Mouse (Mus musculus) kidney, embryonic 15.5 days (tissue): Measurements from ENCODE around the gene Atrnl1. TPM values are rescaled to one million over a fixed set of nuclear protein-coding genes. Genes with fewer than 3 reads are reported as not detected.

ENCODE experiments used
- ATAC-seq: fragments of 200-750 bp; cut with Nextera tagmentation; replicated peaks from 2 replicates; pipeline ENCODE4 v1.8.0; 2017; ENCODE audit warnings: moderate TSS enrichment; ENCODE audit not compliant: low FRiP score
- H3K27ac ChIP-seq: fragments of 300-500 bp; sonication (generic); 2 replicates; pipeline ENCODE4 v1.5.1; 2015; ENCODE audit warnings: mild to moderate bottlenecking, inconsistent platforms
- H3K27me3 ChIP-seq: fragments of 300-500 bp; sonication (generic); 2 replicates; pipeline ENCODE4 v1.6.1; 2015; ENCODE audit warnings: inconsistent platforms
- H3K36me3 ChIP-seq: fragments of 300-500 bp; sonication (generic); 2 replicates; pipeline ENCODE4 v1.6.1; 2015; ENCODE audit warnings: inconsistent platforms
- H3K4me1 ChIP-seq: fragments of 300-500 bp; sonication (generic); 2 replicates; pipeline ENCODE4 v1.6.1; 2015; ENCODE audit warnings: inconsistent platforms
- H3K4me2 ChIP-seq: fragments of 300-500 bp; sonication (generic); 2 replicates; pipeline ENCODE4 v1.6.1; 2015; ENCODE audit warnings: moderate library complexity, mild to moderate bottlenecking, inconsistent platforms
- H3K4me3 ChIP-seq: fragments of 300-500 bp; sonication (generic); replicated peaks from 2 replicates; pipeline ENCODE4 v1.5.1; 2015; ENCODE audit warnings: mild to moderate bottlenecking, inconsistent platforms
- H3K9ac ChIP-seq: fragments of 300-500 bp; sonication (generic); 2 replicates; pipeline ENCODE4 v1.6.1; 2015; ENCODE audit warnings: mild to moderate bottlenecking, inconsistent platforms
- H3K9me3 ChIP-seq: fragments of 300-500 bp; sonication (generic); replicated peaks from 2 replicates; pipeline ENCODE4 v1.6.1; 2016; ENCODE audit warnings: inconsistent platforms
- WGBS: fragments of 180-500 bp; shearing (Covaris S2); methylation state at CpG from one replicate; pipeline ENCODE4 v1.1.7; 2015; ENCODE audit warnings: mixed read lengths; 5-methylcytosine and 5-hydroxymethylcytosine counted together
- polyA plus RNA-seq: library from polyadenylated mRNA; unstranded; fragments of >200 nt; fragmentation: Nextera tagmentation; extraction: Ambion mirVana; gene quantifications from 2 replicates; pipeline ENCODE4 v1.2.1, GENCODE M21; 2015

The Atrnl1 gene
- polyA plus RNA-seq, 1 experiment from 2014 or later: 9.2 TPM

- no peak for ATAC-seq
- 76% methylated on average over 8 of the region's 8 CpGs for WGBS
- H3K4me2 ChIP-seq: no peak overlapping the region
- no peak overlapping the region for H3K4me3 ChIP-seq
- no peak overlapping the region for H3K27ac ChIP-seq
- H3K9ac ChIP-seq: no peak overlapping the region
- H3K9me3 ChIP-seq: no peaks in the 10 kb centered on the region
- H3K27me3 ChIP-seq: no peaks in the 10 kb centered on the region
- no peaks in the 10 kb centered on the region for H3K4me1 ChIP-seq
- no peaks in the 10 kb centered on the region for H3K36me3 ChIP-seq
Measured at GRCm38 (mm10) chr19:57941529-57941928, 330.7 kb downstream of the Atrnl1 start.

DNA sequence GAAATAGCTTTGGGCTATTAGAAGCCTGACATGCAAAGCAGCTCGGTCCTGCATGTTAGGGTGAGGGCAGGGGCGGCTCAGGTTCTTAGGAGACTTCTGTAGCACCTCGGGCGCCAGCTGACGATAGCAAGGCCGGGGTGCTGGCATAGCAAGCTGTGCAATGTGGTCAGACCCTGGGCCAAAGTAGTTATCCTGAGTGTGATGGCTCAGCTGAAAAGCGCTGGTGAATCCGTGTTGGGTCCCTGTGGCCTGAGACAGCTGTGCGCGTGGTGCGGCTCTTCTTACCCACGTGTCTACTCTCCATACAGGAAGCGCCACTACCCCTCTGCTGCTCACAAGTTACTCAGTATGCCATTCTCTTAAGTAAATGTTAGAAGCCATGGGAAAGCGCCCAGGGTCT lies 331.4 kb downstream of the Atrnl1 start:
- no peak overlapping the region for H3K4me2 ChIP-seq
- no peak overlapping the region for H3K27ac ChIP-seq
- H3K4me1 ChIP-seq: no peaks in the 10 kb centered on the region
- no peak for ATAC-seq
- 94% methylated on average over 14 of the region's 14 CpGs for WGBS
- H3K36me3 ChIP-seq: peaks cover 1% of the 10 kb centered on the region; the same call in 1 of the 2 replicates
- H3K4me3 ChIP-seq: no peak overlapping the region
- H3K27me3 ChIP-seq: no peaks in the 10 kb centered on the region
- H3K9ac ChIP-seq: no peak overlapping the region
- H3K9me3 ChIP-seq: no peaks in the 10 kb centered on the region

DNA sequence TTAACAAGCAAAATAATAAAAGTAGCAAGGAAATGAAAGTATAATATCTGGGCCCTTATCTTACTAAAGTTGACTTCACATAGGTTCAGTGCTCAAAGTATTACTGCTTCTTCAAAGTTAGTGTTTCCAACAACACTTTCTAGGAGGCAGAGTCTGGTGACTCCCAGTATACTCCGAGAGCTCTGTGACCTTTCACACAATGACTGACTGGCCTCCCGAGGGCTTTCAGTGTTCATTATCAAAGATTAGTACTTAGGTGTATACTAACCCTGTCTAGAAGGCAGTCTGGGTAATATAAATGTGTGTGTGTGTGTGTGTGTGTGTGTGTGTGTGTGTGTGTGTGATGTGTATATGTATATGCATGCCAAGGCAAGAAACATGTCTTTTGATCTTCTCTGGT lies 332.5 kb downstream of the Atrnl1 start:
- 55% methylated on average over 2 of the region's 2 CpGs for WGBS
- no peaks in the 10 kb centered on the region for H3K4me1 ChIP-seq
- no peak overlapping the region for H3K9ac ChIP-seq
- peaks cover 6% of the 10 kb centered on the region; the same call in 1 of the 2 replicates for H3K36me3 ChIP-seq
- H3K27me3 ChIP-seq: no peaks in the 10 kb centered on the region
- no peak overlapping the region for H3K27ac ChIP-seq
- no peak overlapping the region for H3K4me3 ChIP-seq
- no peaks in the 10 kb centered on the region for H3K9me3 ChIP-seq
- no peak for ATAC-seq
- H3K4me2 ChIP-seq: no peak overlapping the region

DNA sequence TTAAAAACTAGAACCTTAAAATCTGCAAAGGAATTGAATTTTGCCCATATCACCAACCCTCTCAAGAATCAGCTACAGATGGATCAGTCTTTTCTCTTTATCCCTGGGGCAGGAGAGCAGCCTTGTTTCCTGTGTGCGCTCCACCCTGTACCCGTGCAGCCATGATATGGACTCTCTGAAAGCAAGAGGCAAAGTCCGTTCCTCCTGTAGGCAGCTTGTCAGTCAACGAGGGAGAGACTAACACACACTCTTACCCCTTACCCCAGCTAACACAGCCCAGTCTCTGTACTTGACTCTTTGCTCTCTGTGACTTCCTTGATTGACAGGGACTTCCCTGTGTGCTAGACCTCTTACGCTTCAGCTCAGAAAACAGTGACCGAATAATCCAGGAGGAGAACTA lies 333.8 kb downstream of the Atrnl1 start:
- H3K9me3 ChIP-seq: no peaks in the 10 kb centered on the region
- no peak overlapping the region for H3K4me3 ChIP-seq
- no peak overlapping the region for H3K27ac ChIP-seq
- no peaks in the 10 kb centered on the region for H3K4me1 ChIP-seq
- no peak overlapping the region for H3K4me2 ChIP-seq
- WGBS: 88% methylated on average over 6 of the region's 6 CpGs
- no peak for ATAC-seq
- no peaks in the 10 kb centered on the region for H3K27me3 ChIP-seq
- peaks cover 6% of the 10 kb centered on the region; the same call in 1 of the 2 replicates for H3K36me3 ChIP-seq
- H3K9ac ChIP-seq: no peak overlapping the region

- Histone ChIP-seq H3K4me2 (no peak overlapping the region), H3K36me3 (peaks cover 6% of the 10 kb centered on the region; the same call in 1 of the 2 replicates), H3K9ac (no peak overlapping the region), H3K27ac (no peak overlapping the region), H3K4me3 (no peak overlapping the region), H3K4me1 (no peaks in the 10 kb centered on the region), H3K27me3 (no peaks in the 10 kb centered on the region), H3K9me3 (no peaks in the 10 kb centered on the region)
- ATAC-seq: no peak
- 88% methylated on average over 4 of the region's 4 CpGs for WGBS
Measured at GRCm38 (mm10) chr19:57945626-57946250, 334.9 kb downstream of the Atrnl1 start.

DNA sequence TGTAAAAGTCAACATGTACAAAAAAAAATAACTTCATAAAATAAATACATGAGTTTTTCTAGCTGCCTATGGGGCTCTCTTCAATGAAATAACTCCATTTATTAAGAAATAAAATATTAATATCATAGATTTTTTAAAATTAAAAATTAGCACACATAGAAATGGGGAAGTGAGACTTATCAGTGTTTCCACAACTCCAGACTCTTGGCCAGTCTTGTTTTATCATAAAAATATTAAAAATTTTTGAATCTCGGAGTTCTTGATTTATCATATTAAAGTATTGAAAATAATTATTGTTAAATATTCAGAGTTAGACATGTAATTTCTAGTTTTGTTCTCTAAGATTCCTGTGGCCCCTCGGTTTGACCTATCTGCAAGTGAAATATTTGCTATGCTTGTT lies 337.7 kb downstream of the Atrnl1 start:
- H3K9ac ChIP-seq: no peak overlapping the region
- peaks cover 6% of the 10 kb centered on the region; the same call in 1 of the 2 replicates for H3K36me3 ChIP-seq
- no peak overlapping the region for H3K4me2 ChIP-seq
- H3K27me3 ChIP-seq: no peaks in the 10 kb centered on the region
- WGBS: 97% methylated on average over 2 of the region's 2 CpGs
- no peaks in the 10 kb centered on the region for H3K4me1 ChIP-seq
- H3K27ac ChIP-seq: no peak overlapping the region
- ATAC-seq: no peak
- H3K4me3 ChIP-seq: no peak overlapping the region
- no peaks in the 10 kb centered on the region for H3K9me3 ChIP-seq

- H3K4me1 ChIP-seq: no peaks in the 10 kb centered on the region
- WGBS: 73% methylated on average over 13 of the region's 13 CpGs
- no peak overlapping the region for H3K4me3 ChIP-seq
Measured at GRCm38 (mm10) chr19:57949260-57949917, 338.6 kb downstream of the Atrnl1 start.

DNA sequence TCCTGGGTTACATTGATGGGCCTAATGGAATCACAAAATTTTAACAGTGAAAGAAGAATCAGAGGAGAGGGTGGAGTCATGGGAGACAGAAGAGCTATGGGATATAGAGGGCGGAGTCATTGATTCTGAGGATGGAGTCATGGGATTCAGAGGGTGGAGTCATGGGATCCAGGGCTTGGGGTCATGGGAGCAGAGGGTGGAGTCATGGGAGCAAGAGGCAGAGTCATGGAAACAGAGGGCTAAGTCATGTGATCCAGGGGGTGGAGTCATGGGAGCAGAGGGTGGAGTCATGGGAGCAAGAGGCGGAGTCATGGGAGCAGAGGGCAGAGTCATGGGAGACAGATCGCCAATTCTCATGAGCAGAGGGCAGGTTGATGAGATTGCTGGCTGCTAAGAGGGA lies 343.3 kb downstream of the Atrnl1 start:
- H3K4me1 ChIP-seq: no peaks in the 10 kb centered on the region
- H3K27ac ChIP-seq: no peak overlapping the region
- no peak overlapping the region for H3K9ac ChIP-seq
- H3K27me3 ChIP-seq: no peaks in the 10 kb centered on the region
- no peaks in the 10 kb centered on the region for H3K9me3 ChIP-seq
- no peak for ATAC-seq
- H3K4me3 ChIP-seq: no peak overlapping the region
- H3K36me3 ChIP-seq: no peaks in the 10 kb centered on the region
- WGBS: 98% methylated on average over 3 of the region's 3 CpGs
- H3K4me2 ChIP-seq: no peak overlapping the region

More at GRCm38 (mm10) chr19:57949260-57949917, 338.6 kb downstream of the Atrnl1 start:
- no peaks in the 10 kb centered on the region for H3K27me3 ChIP-seq
- H3K9me3 ChIP-seq: no peaks in the 10 kb centered on the region
- H3K36me3 ChIP-seq: peaks cover 6% of the 10 kb centered on the region; the same call in 1 of the 2 replicates
- no peak overlapping the region for H3K27ac ChIP-seq
- no peak overlapping the region for H3K4me2 ChIP-seq
- ATAC-seq: no peak
- H3K9ac ChIP-seq: no peak overlapping the region

GRCm38 (mm10) chr19:57956459-57956858 lies 345.6 kb downstream of the Atrnl1 start:
- Histone ChIP-seq H3K9me3 (no peaks in the 10 kb centered on the region), H3K36me3 (no peaks in the 10 kb centered on the region), H3K4me2 (no peak overlapping the region), H3K9ac (no peak overlapping the region), H3K27me3 (no peaks in the 10 kb centered on the region), H3K27ac (no peak overlapping the region), H3K4me1 (no peaks in the 10 kb centered on the region), H3K4me3 (no peak overlapping the region)
- ATAC-seq: no peak
- WGBS: 87% methylated on average over 3 of the region's 3 CpGs

DNA sequence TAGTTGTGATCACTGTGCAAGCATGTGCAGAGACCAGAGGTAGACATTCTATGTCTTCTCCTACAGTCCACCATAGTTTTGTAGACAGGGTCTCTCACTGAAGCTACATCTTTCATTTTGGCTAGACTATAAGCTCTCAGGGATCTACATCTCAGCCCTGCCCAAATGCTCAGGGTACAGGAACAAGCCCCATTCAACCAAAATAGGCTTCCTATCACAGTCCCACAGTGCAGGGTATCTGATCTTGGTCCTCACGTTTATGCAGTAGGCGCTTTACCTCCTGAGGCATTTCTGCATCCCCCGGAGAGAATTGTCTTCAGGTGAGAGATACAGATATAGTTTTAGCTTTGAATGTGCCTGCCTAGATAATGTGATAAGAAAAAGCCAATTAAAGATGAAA lies 346.5 kb downstream of the Atrnl1 start:
- no peak for ATAC-seq
- H3K27ac ChIP-seq: no peak overlapping the region
- H3K27me3 ChIP-seq: no peaks in the 10 kb centered on the region
- no peaks in the 10 kb centered on the region for H3K4me1 ChIP-seq
- 92% methylated on average over 3 of the region's 3 CpGs for WGBS
- no peak overlapping the region for H3K9ac ChIP-seq
- H3K4me3 ChIP-seq: no peak overlapping the region
- no peaks in the 10 kb centered on the region for H3K9me3 ChIP-seq
- no peaks in the 10 kb centered on the region for H3K36me3 ChIP-seq
- H3K4me2 ChIP-seq: no peak overlapping the region

GRCm38 (mm10) chr19:57958154-57958553 lies 347.3 kb downstream of the Atrnl1 start:
- Histone ChIP-seq H3K9ac (no peak overlapping the region), H3K27me3 (no peaks in the 10 kb centered on the region), H3K4me1 (no peaks in the 10 kb centered on the region), H3K36me3 (no peaks in the 10 kb centered on the region), H3K4me3 (no peak overlapping the region), H3K4me2 (no peak overlapping the region), H3K27ac (no peak overlapping the region), H3K9me3 (no peaks in the 10 kb centered on the region)
- ATAC-seq: no peak

DNA sequence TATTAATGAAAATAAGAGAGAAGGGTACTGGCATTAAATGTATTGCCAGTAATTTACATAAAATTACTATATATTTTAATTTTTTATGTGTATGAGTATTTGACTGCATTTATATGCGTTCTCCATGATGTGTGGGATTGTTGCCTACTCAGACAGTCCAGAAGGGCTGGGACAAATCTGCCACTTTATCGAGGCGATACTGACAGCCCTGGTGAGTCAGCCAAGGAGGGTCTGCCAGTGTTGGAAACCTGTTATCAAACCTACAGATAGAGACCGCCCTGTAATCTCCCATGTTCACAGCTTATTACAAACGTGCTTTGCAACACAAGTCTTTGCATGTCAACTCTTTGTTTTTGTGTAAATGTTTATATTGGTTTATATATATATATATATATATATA lies 347.9 kb downstream of the Atrnl1 start:
- Histone ChIP-seq H3K4me1 (no peaks in the 10 kb centered on the region), H3K9me3 (no peaks in the 10 kb centered on the region), H3K27me3 (no peaks in the 10 kb centered on the region), H3K9ac (no peak overlapping the region), H3K36me3 (no peaks in the 10 kb centered on the region), H3K4me2 (no peak overlapping the region), H3K4me3 (no peak overlapping the region), H3K27ac (no peak overlapping the region)
- no peak for ATAC-seq
- 92% methylated on average over 5 of the region's 5 CpGs for WGBS

- no peak for ATAC-seq
Measured at GRCm38 (mm10) chr19:57961321-57961720, 350.5 kb downstream of the Atrnl1 start.

More at GRCm38 (mm10) chr19:57961321-57961720, 350.5 kb downstream of the Atrnl1 start:
- H3K9ac ChIP-seq: no peak overlapping the region
- 88% methylated on average over 3 of the region's 3 CpGs for WGBS
- H3K4me1 ChIP-seq: no peaks in the 10 kb centered on the region
- H3K4me3 ChIP-seq: no peak overlapping the region
- no peaks in the 10 kb centered on the region for H3K9me3 ChIP-seq
- no peaks in the 10 kb centered on the region for H3K36me3 ChIP-seq
- H3K27ac ChIP-seq: no peak overlapping the region
- H3K27me3 ChIP-seq: no peaks in the 10 kb centered on the region
- no peak overlapping the region for H3K4me2 ChIP-seq
